Mouse (Mus musculus) liver, postnatal 0 days (tissue): ENCODE results near the gene Eri3.

Experiments used
- CTCF ChIP-seq: sonication (generic); IDR thresholded peaks from 2 replicates; pipeline ENCODE4 v1.5.1; 2016; ENCODE audit warnings: antibody characterized with exemption, low read depth
- EP300 ChIP-seq: IDR thresholded peaks from 2 replicates; pipeline ENCODE4 v1.6.1; 2016; ENCODE audit warnings: antibody characterized with exemption, low read depth, mild to moderate bottlenecking

DNA sequence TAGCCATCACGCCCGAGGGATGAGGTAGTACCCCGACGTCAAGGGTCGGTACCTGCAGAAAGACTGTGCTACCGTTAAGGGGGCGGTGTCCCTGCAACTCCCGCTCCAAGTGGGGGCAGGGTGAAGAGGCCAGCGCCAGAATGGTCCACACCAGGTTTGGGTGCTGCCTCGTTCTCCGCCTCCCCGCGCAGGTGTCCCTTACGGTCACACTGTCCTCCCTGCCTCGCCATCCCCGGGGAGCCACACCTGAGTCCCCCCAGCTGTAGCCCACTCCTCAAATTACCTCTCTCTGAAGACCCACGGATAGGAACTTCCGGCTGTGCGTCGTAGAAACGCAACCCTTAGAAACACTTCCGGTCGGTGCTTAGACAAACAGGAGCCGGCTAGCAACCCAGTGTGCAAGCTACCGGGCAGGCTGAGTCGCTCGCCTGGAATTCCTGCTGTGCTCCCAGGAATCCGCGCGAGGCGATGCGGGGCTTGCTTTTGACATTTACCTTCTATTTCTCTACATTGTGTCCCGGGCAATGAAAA, 131.8 kb downstream of the Eri3 start, which contains the start of gene Dmap1:
- TF ChIP-seq CTCF: no peak
- TF ChIP-seq EP300: peak; percentile 28; the same call in 1 of the 2 replicates
